Mouse (Mus musculus) ES-Bruce4 (cell line): ENCODE data around the gene H2-DMa.

Source experiments
- CTCF ChIP-seq: IDR thresholded peaks from one replicate; pipeline ENCODE4 v1.8.1; 2011; ENCODE audit warnings: low read depth, low read length
- POLR2A ChIP-seq: IDR thresholded peaks from one replicate; pipeline ENCODE4 v1.8.1; 2011; ENCODE audit warnings: low read length; ENCODE audit not compliant: insufficient read depth

GRCm38 (mm10) chr17:34097272-34097671 lies 22.1 kb upstream of the H2-DMa start:
- TF ChIP-seq CTCF (no peak), POLR2A (no peak)
